Mouse (Mus musculus) hindbrain, embryonic 13.5 days (tissue): ENCODE measurements around the gene Fmo6. TPM values are rescaled to one million over a fixed set of nuclear protein-coding genes. Genes with fewer than 3 reads are reported as not detected.

Source experiments
- ATAC-seq: fragments of 200-750 bp; cut with Nextera tagmentation; 2 replicates; pipeline ENCODE4 v1.8.0; 2017; ENCODE audit warnings: moderate TSS enrichment; ENCODE audit not compliant: low FRiP score
- H3K27ac ChIP-seq: fragments of 300-500 bp; sonication (generic); 2 replicates; pipeline ENCODE4 v1.5.1; 2015; ENCODE audit warnings: inconsistent platforms, mild to moderate bottlenecking, moderate library complexity
- H3K27me3 ChIP-seq: fragments of 300-500 bp; sonication (generic); 2 replicates; pipeline ENCODE4 v1.6.1; 2015; ENCODE audit warnings: mild to moderate bottlenecking, inconsistent platforms
- H3K36me3 ChIP-seq: fragments of 300-500 bp; sonication (generic); 2 replicates; pipeline ENCODE4 v1.6.1; 2015; ENCODE audit warnings: mild to moderate bottlenecking, inconsistent platforms
- H3K4me1 ChIP-seq: fragments of 300-500 bp; sonication (generic); replicated peaks from 2 replicates; pipeline ENCODE4 v1.6.1; 2015; ENCODE audit warnings: inconsistent platforms
- H3K4me2 ChIP-seq: fragments of 300-500 bp; sonication (generic); 2 replicates; pipeline ENCODE4 v1.6.1; 2015; ENCODE audit warnings: inconsistent platforms, mild to moderate bottlenecking, moderate library complexity
- H3K4me3 ChIP-seq: fragments of 300-500 bp; sonication (generic); 2 replicates; pipeline ENCODE4 v1.5.1; 2015; ENCODE audit warnings: mild to moderate bottlenecking, inconsistent platforms
- H3K9ac ChIP-seq: fragments of 300-500 bp; sonication (generic); 2 replicates; pipeline ENCODE4 v1.6.1; 2015; ENCODE audit warnings: mild to moderate bottlenecking, inconsistent platforms
- H3K9me3 ChIP-seq: fragments of 300-500 bp; sonication (generic); 2 replicates; pipeline ENCODE4 v1.6.1; 2016; ENCODE audit warnings: inconsistent platforms
- WGBS: fragments of 180-500 bp; shearing (Covaris S2); methylation state at CpG from one replicate; pipeline ENCODE4 v1.1.7; 2015; 5-methylcytosine and 5-hydroxymethylcytosine counted together
- polyA plus RNA-seq: library from polyadenylated mRNA; unstranded; fragments of >200 nt; fragmentation: Nextera tagmentation; extraction: Ambion mirVana; gene quantifications from 2 replicates; pipeline ENCODE4 v1.2.1, GENCODE M21; 2015

Gene Fmo6
- polyA plus RNA-seq, 1 experiment from 2014 or later, result not detected

DNA sequence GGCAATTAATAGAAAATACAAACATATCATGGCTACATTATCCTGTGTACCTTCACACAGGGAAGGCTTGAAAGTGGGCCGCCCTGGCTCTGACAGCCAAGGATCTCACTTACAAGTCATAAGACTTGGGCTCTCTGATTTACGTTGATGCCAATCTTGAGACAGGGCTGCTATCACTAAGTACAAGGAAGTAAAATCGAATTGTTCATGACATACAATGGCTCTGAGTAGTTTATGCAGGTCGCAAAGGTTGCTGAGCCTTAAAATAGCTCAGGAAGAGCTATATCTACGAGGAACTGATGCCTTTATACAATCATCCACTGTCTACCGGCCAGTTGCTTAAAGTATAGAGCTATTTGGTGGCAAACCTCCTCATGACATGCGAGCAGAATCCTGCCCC is 66.3 kb downstream of the Fmo6 start:
- no peak overlapping the region for H3K27ac ChIP-seq
- no peaks in the 10 kb centered on the region for H3K27me3 ChIP-seq
- H3K9ac ChIP-seq, result no peak overlapping the region
- 85% methylated on average over 7 of the region's 7 CpGs for WGBS
- 0 out of 2 replicates have a peak, but pooled peaks cover 2% of the 10 kb centered on the region for H3K4me1 ChIP-seq
- no peak overlapping the region for H3K4me3 ChIP-seq
- H3K9me3 ChIP-seq, result peaks cover 4% of the 10 kb centered on the region; the same call in 1 of the 2 replicates
- ATAC-seq, result no peak
- H3K36me3 ChIP-seq, result no peaks in the 10 kb centered on the region
- H3K4me2 ChIP-seq, result no peak overlapping the region

DNA sequence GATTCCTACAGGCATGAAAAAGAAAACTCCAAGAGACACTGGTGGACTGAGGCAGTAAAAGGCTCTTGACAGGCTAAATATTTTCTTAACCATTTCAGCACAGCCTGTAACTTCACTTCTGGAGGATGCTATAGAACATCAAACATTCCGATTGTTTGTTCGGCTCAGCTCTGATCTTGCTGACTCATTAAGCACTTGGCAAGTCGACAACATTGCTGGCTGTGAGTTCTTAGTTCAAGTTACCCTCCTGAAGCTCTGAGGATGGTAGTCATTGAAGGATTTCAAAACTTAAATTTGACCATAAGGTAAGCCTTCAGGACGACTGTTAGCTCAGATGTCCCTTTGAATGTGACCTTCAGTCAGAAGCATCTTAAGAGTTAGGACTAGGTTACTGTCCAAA is 69.9 kb downstream of the Fmo6 start:
- no peak overlapping the region for H3K4me2 ChIP-seq
- H3K9me3 ChIP-seq, result peaks cover 4% of the 10 kb centered on the region; the same call in 1 of the 2 replicates
- H3K4me1 ChIP-seq, result 0 out of 2 replicates have a peak, but pooled peaks cover 2% of the 10 kb centered on the region
- H3K27ac ChIP-seq, result no peak overlapping the region
- no peak overlapping the region for H3K9ac ChIP-seq
- no peaks in the 10 kb centered on the region for H3K27me3 ChIP-seq
- ATAC-seq, result no peak
- 86% methylated on average over 4 of the region's 4 CpGs for WGBS
- H3K36me3 ChIP-seq, result no peaks in the 10 kb centered on the region
- no peak overlapping the region for H3K4me3 ChIP-seq

Other genes with a start within 250 kb of the Fmo6 start
- 165 and 170 TPM in 2 replicates for gene Prrc2c, start 197.0 kb downstream of the Fmo6 start, polyA plus RNA-seq
- 0.38 and 0.62 TPM in 2 replicates for gene Fmo4, start 123.5 kb downstream of the Fmo6 start, polyA plus RNA-seq
- 22.3 and 24.8 TPM in 2 replicates for gene Fmo1, start 70.9 kb downstream of the Fmo6 start, polyA plus RNA-seq
- gene Fmo2, start 38.8 kb downstream of the Fmo6 start, polyA plus RNA-seq, result 0.40 and 0.42 TPM in 2 replicates
- gene Fmo3, start 47.0 kb upstream of the Fmo6 start, polyA plus RNA-seq, result not detected in 2 replicates
- not detected in 2 replicates for gene Mroh9, start 148.2 kb upstream of the Fmo6 start, polyA plus RNA-seq